Mouse (Mus musculus): ENCODE data around the gene Ppp1r21. TPM values are rescaled to one million over a fixed set of nuclear protein-coding genes. Genes with fewer than 3 reads are reported as not detected.

Ppp1r21 gene
- polyA plus RNA-seq, 1 experiment = 5.4 TPM

- no peak for TF ChIP-seq GATA1 (IDR thresholded peaks at IDR 0.05; ENCODE audit: low read length)
Measured at GRCm38 (mm10) chr17:88507376-88507775, 22.5 kb upstream of the Ppp1r21 start.

- TF ChIP-seq GATA1 (IDR thresholded peaks at IDR 0.05; ENCODE audit: low read length) = no peak
Measured at GRCm38 (mm10) chr17:88508846-88509508, 20.9 kb upstream of the Ppp1r21 start.

- no peak for TF ChIP-seq GATA1 (IDR thresholded peaks at IDR 0.05; ENCODE audit: low read length)
Measured at GRCm38 (mm10) chr17:88509999-88510398, 19.9 kb upstream of the Ppp1r21 start.

GRCm38 (mm10) chr17:88511095-88511551 is 18.8 kb upstream of the Ppp1r21 start:
- no peak for TF ChIP-seq GATA1 (IDR thresholded peaks at IDR 0.05; ENCODE audit: low read length)

GRCm38 (mm10) chr17:88516477-88516876 is 13.4 kb upstream of the Ppp1r21 start:
- TF ChIP-seq GATA1 (IDR thresholded peaks at IDR 0.05; ENCODE audit: low read length) = no peak

GRCm38 (mm10) chr17:88527781-88528180 is 2.1 kb upstream of the Ppp1r21 start:
- TF ChIP-seq GATA1 (IDR thresholded peaks at IDR 0.05; ENCODE audit: low read length) = no peak

GRCm38 (mm10) chr17:88530236-88530619 is 310 bp downstream of the Ppp1r21 start:
- TF ChIP-seq GATA1 (IDR thresholded peaks at IDR 0.05; ENCODE audit: low read length) = no peak

GRCm38 (mm10) chr17:88530667-88531066 is 749 bp downstream of the Ppp1r21 start:
- no peak for TF ChIP-seq GATA1 (IDR thresholded peaks at IDR 0.05; ENCODE audit: low read length)

- no peak for TF ChIP-seq GATA1 (IDR thresholded peaks at IDR 0.05; ENCODE audit: low read length)
Measured at GRCm38 (mm10) chr17:88531176-88531575, 1.3 kb downstream of the Ppp1r21 start.

GRCm38 (mm10) chr17:88537842-88538430 is 8.0 kb downstream of the Ppp1r21 start:
- TF ChIP-seq GATA1 (IDR thresholded peaks at IDR 0.05; ENCODE audit: low read length) = no peak

- no peak for TF ChIP-seq GATA1 (IDR thresholded peaks at IDR 0.05; ENCODE audit: low read length)
Measured at GRCm38 (mm10) chr17:88542771-88543416, 13.0 kb downstream of the Ppp1r21 start.

GRCm38 (mm10) chr17:88543417-88543782 is 13.5 kb downstream of the Ppp1r21 start:
- no peak for TF ChIP-seq GATA1 (IDR thresholded peaks at IDR 0.05; ENCODE audit: low read length)

- TF ChIP-seq GATA1 (IDR thresholded peaks at IDR 0.05; ENCODE audit: low read length) = no peak
Measured at GRCm38 (mm10) chr17:88545217-88545784, 15.4 kb downstream of the Ppp1r21 start.

- TF ChIP-seq GATA1 (IDR thresholded peaks at IDR 0.05; ENCODE audit: low read length) = no peak
Measured at GRCm38 (mm10) chr17:88546745-88547144, 16.8 kb downstream of the Ppp1r21 start.

GRCm38 (mm10) chr17:88549411-88550191 is 19.7 kb downstream of the Ppp1r21 start:
- no peak for TF ChIP-seq GATA1 (IDR thresholded peaks at IDR 0.05; ENCODE audit: low read length)

- no peak for TF ChIP-seq GATA1 (IDR thresholded peaks at IDR 0.05; ENCODE audit: low read length)
Measured at GRCm38 (mm10) chr17:88550351-88550750, 20.4 kb downstream of the Ppp1r21 start.

Data from G1E-ER4 (cell line).